In genomic region chr8:8131961-8132376, GRCm38 (mm10) we compare ENCODE assay signal across 22 mouse cellular contexts.
DNase-seq lines count a peak whose midpoint lies in the region; ATAC-seq and TF ChIP-seq lines count a peak whose summit lies in the region.
"Had no signal": no experiment of that assay in that cellular context is flagged by ENCODE, and none has a peak within 500 bp of the region (broad histone marks: within the 10 kb centered on the region; RNA-seq: fewer than 3 reads in every experiment).

No protein-coding gene starts in this region.

- no peaks in the 10 kb centered on the region for H3K36me3 ChIP-seq in hindbrain, embryonic 12.5 days
- no peaks in the 10 kb centered on the region for H3K36me3 ChIP-seq in hindbrain, embryonic 14.5 days (replicated peaks; ENCODE audit: control insufficient read depth, insufficient read depth)
- no peaks in the 10 kb centered on the region for H3K36me3 ChIP-seq in midbrain, embryonic 11.5 days (ENCODE audit: control insufficient read depth, insufficient read depth, low read length)
- H3K36me3 ChIP-seq in midbrain, postnatal 0 days (ENCODE audit: insufficient read depth, low read length): no peaks in the 10 kb centered on the region
- no peaks in the 10 kb centered on the region for H3K36me3 ChIP-seq in neural tube, embryonic 14.5 days (ENCODE audit: control insufficient read depth, insufficient read depth, low read length)
- H3K36me3 ChIP-seq: embryonic facial prominence, embryonic 15.5 days; heart, embryonic 10.5 days; hindbrain, embryonic 10.5 days had no signal

- H3K9ac ChIP-seq in hindbrain, embryonic 12.5 days: no peak overlapping the region
- H3K9ac ChIP-seq in hindbrain, embryonic 14.5 days: no peak overlapping the region
- H3K9ac ChIP-seq in midbrain, embryonic 11.5 days (ENCODE audit: low read length): no peak overlapping the region
- no peak overlapping the region for H3K9ac ChIP-seq in midbrain, postnatal 0 days (replicated peaks; ENCODE audit: low read length, poor library complexity, severe bottlenecking)
- no peak overlapping the region for H3K9ac ChIP-seq in neural tube, embryonic 14.5 days (replicated peaks; ENCODE audit: low read depth, low read length)
- H3K9ac ChIP-seq: embryonic facial prominence, embryonic 15.5 days had no signal

- H3K4me1 ChIP-seq in hindbrain, embryonic 12.5 days: peaks cover 21% of the 10 kb centered on the region
- peaks cover 18% of the 10 kb centered on the region for H3K4me1 ChIP-seq in hindbrain, embryonic 14.5 days (replicated peaks; ENCODE audit: control insufficient read depth, insufficient read depth, low read length)
- H3K4me1 ChIP-seq in midbrain, embryonic 11.5 days (ENCODE audit: control insufficient read depth, insufficient read depth, low read length): peaks cover 12% of the 10 kb centered on the region
- H3K4me1 ChIP-seq in midbrain, postnatal 0 days (ENCODE audit: insufficient read depth, low read length): 0 out of 2 replicates have a peak, but pooled peaks cover 5% of the 10 kb centered on the region
- H3K4me1 ChIP-seq in neural tube, embryonic 14.5 days (ENCODE audit: control insufficient read depth, insufficient read depth, low read length): no peaks in the 10 kb centered on the region
- H3K4me1 ChIP-seq: embryonic facial prominence, embryonic 15.5 days; heart, embryonic 10.5 days; megakaryocyte, embryonic 14.5 days had no signal

- no peak overlapping the region for H3K27ac ChIP-seq in hindbrain, embryonic 12.5 days
- no peak overlapping the region for H3K27ac ChIP-seq in hindbrain, embryonic 14.5 days
- no peak overlapping the region for H3K27ac ChIP-seq in midbrain, embryonic 11.5 days (ENCODE audit: low read depth, low read length)
- no peak overlapping the region for H3K27ac ChIP-seq in midbrain, postnatal 0 days (ENCODE audit: low read depth, low read length)
- no peak overlapping the region for H3K27ac ChIP-seq in neural tube, embryonic 14.5 days (ENCODE audit: low read depth, low read length)
- H3K27ac ChIP-seq: embryonic facial prominence, embryonic 15.5 days; heart, embryonic 10.5 days had no signal

- TF ChIP-seq CTCF in midbrain, postnatal 0 days (IDR thresholded peaks at IDR 0.05): no peak

- H3K4me2 ChIP-seq in hindbrain, embryonic 12.5 days (replicated peaks): no peak overlapping the region
- no peak overlapping the region for H3K4me2 ChIP-seq in hindbrain, embryonic 14.5 days (replicated peaks)
- H3K4me2 ChIP-seq in midbrain, embryonic 11.5 days: no peak overlapping the region
- H3K4me2 ChIP-seq in midbrain, postnatal 0 days (ENCODE audit: low read depth, low read length, poor library complexity, severe bottlenecking): no peak overlapping the region
- no peak overlapping the region for H3K4me2 ChIP-seq in neural tube, embryonic 14.5 days (ENCODE audit: low read depth, low read length)
- H3K4me2 ChIP-seq: embryonic facial prominence, embryonic 15.5 days; liver, embryonic 11.5 days had no signal

- peaks cover 10% of the 10 kb centered on the region for H3K27me3 ChIP-seq in hindbrain, embryonic 12.5 days
- H3K27me3 ChIP-seq in hindbrain, embryonic 14.5 days (ENCODE audit: control insufficient read depth, insufficient read depth, low read length): peaks cover 7% of the 10 kb centered on the region; the same call in 1 of the 2 replicates
- no peaks in the 10 kb centered on the region; the same call in 1 of the 2 replicates for H3K27me3 ChIP-seq in midbrain, embryonic 11.5 days (ENCODE audit: control insufficient read depth, insufficient read depth, low read length)
- H3K27me3 ChIP-seq in midbrain, postnatal 0 days (ENCODE audit: insufficient read depth, low read length): no peaks in the 10 kb centered on the region; the same call in 1 of the 2 replicates
- H3K27me3 ChIP-seq in neural tube, embryonic 14.5 days (ENCODE audit: control insufficient read depth, insufficient read depth, low read length): no peaks in the 10 kb centered on the region
- H3K27me3 ChIP-seq: megakaryocyte, embryonic 14.5 days had no signal

- no peak overlapping the region for H3K4me3 ChIP-seq in hindbrain, embryonic 12.5 days
- H3K4me3 ChIP-seq in hindbrain, embryonic 14.5 days (replicated peaks; ENCODE audit: low read length): no peak overlapping the region
- no peak overlapping the region for H3K4me3 ChIP-seq in midbrain, embryonic 11.5 days (ENCODE audit: low read depth, low read length)
- no peak overlapping the region for H3K4me3 ChIP-seq in midbrain, postnatal 0 days (ENCODE audit: low read depth, low read length)
- H3K4me3 ChIP-seq in neural tube, embryonic 14.5 days (ENCODE audit: low read depth, low read length): no peak overlapping the region
- H3K4me3 ChIP-seq: embryonic facial prominence, embryonic 15.5 days; heart, embryonic 10.5 days; hindbrain, embryonic 10.5 days; megakaryocyte, embryonic 14.5 days had no signal

- 0 out of 2 replicates have a peak, but pooled peaks have one; percentile 4 for ATAC-seq in hindbrain, embryonic 12.5 days (ENCODE audit: low FRiP score)
- ATAC-seq in hindbrain, embryonic 14.5 days (ENCODE audit: low FRiP score): no peak
- no peak; the same call in 1 of the 2 replicates for ATAC-seq in midbrain, embryonic 11.5 days (ENCODE audit: low FRiP score)
- ATAC-seq in midbrain, postnatal 0 days (ENCODE audit: low FRiP score): no peak
- ATAC-seq in neural tube, embryonic 14.5 days (ENCODE audit: low read depth): peak; percentile 46; the same call in 1 of the 2 replicates
- ATAC-seq: activated CD4-positive, CD25-positive, alpha-beta regulatory T cell, adult 4 months had no signal

- no peak for DNase-seq in hindbrain, embryonic 14.5 days (ENCODE audit: low spot score)
- peak; percentile 89 for DNase-seq in midbrain, embryonic 11.5 days (ENCODE audit: low spot score, missing footprints)
- no peak for DNase-seq in midbrain, postnatal 0 days (ENCODE audit: low spot score)
- DNase-seq in embryo, embryonic 10.5 days (ENCODE audit: low spot score): peak; percentile 53
- no peak for DNase-seq in yolk sac, embryonic 10.5 days (ENCODE audit: low spot score)
- DNase-seq in cerebellum, adult 18-20 months: no peak
- DNase-seq: adrenal gland, postnatal 10 days; cerebellum, adult 9-11 months; gastrocnemius, postnatal 36 days; kidney, postnatal 10 days; lung, adult 18-20 months; lung, postnatal 14 days; right cerebral cortex, adult 18-20 months; thymus, postnatal 14 days had no signal

- no peaks in the 10 kb centered on the region for H3K9me3 ChIP-seq in hindbrain, embryonic 12.5 days (replicated peaks)
- no peaks in the 10 kb centered on the region for H3K9me3 ChIP-seq in hindbrain, embryonic 14.5 days (ENCODE audit: control insufficient read depth, low read length)
- no peaks in the 10 kb centered on the region for H3K9me3 ChIP-seq in midbrain, embryonic 11.5 days (ENCODE audit: control insufficient read depth, low read length)
- H3K9me3 ChIP-seq in midbrain, postnatal 0 days (ENCODE audit: low read length): no peaks in the 10 kb centered on the region
- H3K9me3 ChIP-seq in neural tube, embryonic 14.5 days (ENCODE audit: control insufficient read depth, low read length): no peaks in the 10 kb centered on the region
- H3K9me3 ChIP-seq: embryonic facial prominence, embryonic 15.5 days; heart, embryonic 10.5 days; hindbrain, embryonic 10.5 days had no signal

- WGBS in hindbrain, embryonic 12.5 days: 3% methylated on average over 3 of the region's 3 CpGs
- WGBS in hindbrain, embryonic 14.5 days: 2% methylated on average over 3 of the region's 3 CpGs
- 4% methylated on average over 3 of the region's 3 CpGs for WGBS in midbrain, embryonic 11.5 days
- 19% methylated on average over 3 of the region's 3 CpGs for WGBS in midbrain, postnatal 0 days
- WGBS in neural tube, embryonic 14.5 days: 5% methylated on average over 3 of the region's 3 CpGs

Comparison
In these comparisons a context has a peak if more than half of its experiments do, and no peak if none do; other contexts are left out.
1. ATAC-seq: peak in hindbrain, embryonic 12.5 days (single experiment) and neural tube, embryonic 14.5 days (single experiment); none in hindbrain, embryonic 14.5 days (single experiment), midbrain, embryonic 11.5 days (single experiment) and midbrain, postnatal 0 days (single experiment).
2. DNase-seq: peak in midbrain, embryonic 11.5 days (single experiment) and embryo, embryonic 10.5 days (single experiment); none in hindbrain, embryonic 14.5 days (single experiment), midbrain, postnatal 0 days (single experiment), yolk sac, embryonic 10.5 days (single experiment) and cerebellum, adult 18-20 months (0 of 2).